7 mouse cellular contexts compared by ENCODE assay signal in genomic region chr2:172348297-172348950, GRCm38 (mm10). TPM values are rescaled to one million over a fixed set of nuclear protein-coding genes. Genes with fewer than 3 reads are reported as not detected.
A peak's percentile ranks its signal among the peaks of the same experiment; 100 is the strongest.
DNase-seq lines count a peak whose midpoint lies in the region; ATAC-seq lines count a peak whose summit lies in the region.

No protein-coding gene starts in this region.

- no peaks in the 10 kb centered on the region for H3K27me3 ChIP-seq in hindbrain, embryonic 13.5 days

- H3K4me1 ChIP-seq in hindbrain, embryonic 13.5 days (replicated peaks): peaks cover 53% of the 10 kb centered on the region

- WGBS in hindbrain, embryonic 13.5 days: 58% methylated on average over 3 of the region's 3 CpGs

- intact Hi-C loops in left cerebral cortex, postnatal 25 days (cut with DNase I): no loop called here

- H3K27ac ChIP-seq in hindbrain, embryonic 13.5 days: peak overlapping the region; percentile 75

- 0 out of 2 replicates have a peak overlapping the region, but pooled peaks have one; percentile 3 for H3K9ac ChIP-seq in hindbrain, embryonic 13.5 days

- peak overlapping the region; percentile 98; the same call in 1 of the 2 replicates for H3K4me2 ChIP-seq in hindbrain, embryonic 13.5 days

- no peak for ATAC-seq in hindbrain, embryonic 13.5 days (ENCODE audit: low FRiP score)

- no peaks in the 10 kb centered on the region for H3K36me3 ChIP-seq in hindbrain, embryonic 13.5 days

- H3K4me3 ChIP-seq in hindbrain, embryonic 13.5 days: no peak overlapping the region

- peak; percentile 19 for DNase-seq in MN1 (ENCODE audit: low spot score)
- DNase-seq in c-Kit-positive CD71-positive TER-119-negative erythroid progenitor cells, embryonic 14.5 days (ENCODE audit: low read depth): peak; percentile 77
- peak; percentile 72 for DNase-seq in lung, postnatal 25 days (ENCODE audit: low spot score)
- DNase-seq in urinary bladder, postnatal 4 days (ENCODE audit: low spot score in 2 of 2): no peak
- DNase-seq in T-cell, adult 2 months (ENCODE audit: low spot score): no peak
- DNase-seq in left cerebral cortex, postnatal 25 days (ENCODE audit: low spot score in 2 of 2): no peak

- H3K9me3 ChIP-seq in hindbrain, embryonic 13.5 days: no peaks in the 10 kb centered on the region

RNA-seq across cellular contexts. Expression of gene Fam210b, which starts 3.1 kb away (rescaled TPM):
- 25.8 and 27.1 TPM in 2 replicates for polyA plus RNA-seq in hindbrain, embryonic 13.5 days (2015; fragmentation: Nextera tagmentation; extraction: Ambion mirVana)
- total RNA-seq in left cerebral cortex, postnatal 25 days (2021): 10 to 100 TPM; 12.2 to 13.2 TPM

RNA-seq across cellular contexts. Expression of gene Aurka, which starts 21.9 kb away (rescaled TPM):
- 26.7 and 26.8 TPM in 2 replicates for polyA plus RNA-seq in hindbrain, embryonic 13.5 days (2015; fragmentation: Nextera tagmentation; extraction: Ambion mirVana)
- 1 to 10 TPM; 1.3 to 1.8 TPM for total RNA-seq in left cerebral cortex, postnatal 25 days (2021)

RNA-seq across cellular contexts. Expression of gene Cstf1, which starts 22.1 kb away (rescaled TPM):
- polyA plus RNA-seq in hindbrain, embryonic 13.5 days (2015; fragmentation: Nextera tagmentation; extraction: Ambion mirVana): 25.2 and 27.1 TPM in 2 replicates
- total RNA-seq in left cerebral cortex, postnatal 25 days (2021): 10 to 100 TPM; 24.9 to 27.5 TPM

RNA-seq across cellular contexts. Expression of gene Cass4, which starts 45.2 kb away (rescaled TPM):
- 0.13 and 0.19 TPM in 2 replicates for polyA plus RNA-seq in hindbrain, embryonic 13.5 days (2015; fragmentation: Nextera tagmentation; extraction: Ambion mirVana)
- total RNA-seq in left cerebral cortex, postnatal 25 days (2021): under 1 TPM; 0.55 to 0.78 TPM

Comparison
In these comparisons a context has a peak if more than half of its experiments do, and no peak if none do; other contexts are left out.
1. DNase-seq: peak in MN1 (single experiment), c-Kit-positive CD71-positive TER-119-negative erythroid progenitor cells, embryonic 14.5 days (single experiment) and lung, postnatal 25 days (single experiment); none in urinary bladder, postnatal 4 days (0 of 2), T-cell, adult 2 months (single experiment) and left cerebral cortex, postnatal 25 days (0 of 2).